Mouse (Mus musculus) forebrain, embryonic 10.5 days (tissue): ENCODE measurements around the gene Zfyve21. TPM values are rescaled to one million over a fixed set of nuclear protein-coding genes. Genes with fewer than 3 reads are reported as not detected.
A peak's percentile ranks its signal among the peaks of the same experiment; 100 is the strongest.

Experiments
- DNase-seq: peaks from one replicate; pipeline ENCODE4 v3.0.0-alpha.2; 2017; ENCODE audit warnings: low spot score; ENCODE audit errors: extremely low spot score
- H3K27ac ChIP-seq: fragments of 300-500 bp; sonication (generic); 2 replicates; pipeline ENCODE4 v1.5.1; 2016; ENCODE audit warnings: mild to moderate bottlenecking
- H3K27me3 ChIP-seq: fragments of 300-500 bp; sonication (generic); 2 replicates; pipeline ENCODE4 v1.6.1; 2016; ENCODE audit warnings: mild to moderate bottlenecking; ENCODE audit not compliant: poor library complexity, severe bottlenecking
- H3K36me3 ChIP-seq: fragments of 300-500 bp; sonication (generic); replicated peaks from 2 replicates; pipeline ENCODE4 v1.6.1; 2016; ENCODE audit warnings: mild to moderate bottlenecking, moderate library complexity
- H3K4me1 ChIP-seq: fragments of 300-500 bp; sonication (generic); 2 replicates; pipeline ENCODE4 v1.6.1; 2016
- H3K4me3 ChIP-seq: fragments of 300-500 bp; sonication (generic); 2 replicates; pipeline ENCODE4 v1.5.1; 2016; ENCODE audit warnings: mild to moderate bottlenecking, moderate library complexity
- H3K9me3 ChIP-seq: fragments of 300-500 bp; sonication (generic); 2 replicates; pipeline ENCODE4 v1.6.1; 2016; ENCODE audit warnings: mild to moderate bottlenecking, moderate library complexity
- WGBS: fragments of 180-500 bp; shearing (Covaris S2); methylation state at CpG from one replicate; pipeline ENCODE4 v1.1.7; 2016; 5-methylcytosine and 5-hydroxymethylcytosine counted together
- polyA plus RNA-seq: library from polyadenylated mRNA; unstranded; fragments of >200 nt; fragmentation: Nextera tagmentation; extraction: Ambion mirVana; gene quantifications from 2 replicates; pipeline ENCODE4 v1.2.1, GENCODE M21; 2016

Gene Zfyve21
- polyA plus RNA-seq: 68.2 and 69.3 TPM in 2 replicates

GRCm38 (mm10) chr12:111813766-111814617 is at the start of gene Zfyve21, which contains the start of gene Xrcc3:
Gene Zfyve21 (plus strand): TSS chr12:111814170.
Gene Xrcc3 (minus strand): TSS chr12:111813873.
- peaks cover 44% of the 10 kb centered on the region for H3K36me3 ChIP-seq
- no peaks in the 10 kb centered on the region for H3K27me3 ChIP-seq
- no peaks in the 10 kb centered on the region for H3K9me3 ChIP-seq
- H3K27ac ChIP-seq: peak within 1 kb of the TSS; percentile 94
- peaks cover 68% of the 10 kb centered on the region for H3K4me1 ChIP-seq
- WGBS: under 1% methylated on average over 87 of the region's 87 CpGs
- H3K4me3 ChIP-seq: peak within 1 kb of the TSS; percentile 86
- DNase-seq: peak; percentile 99

GRCm38 (mm10) chr12:111766313-111767236 is 47.4 kb upstream of the Zfyve21 start:
- Histone ChIP-seq H3K9me3 (no peaks in the 10 kb centered on the region), H3K27me3 (no peaks in the 10 kb centered on the region), H3K4me3 (peak overlapping the region; percentile 34), H3K36me3 (peaks cover 56% of the 10 kb centered on the region), H3K27ac (peak overlapping the region; percentile 67), H3K4me1 (peaks cover 58% of the 10 kb centered on the region)
- peak; percentile 61 for DNase-seq
- 33% methylated on average over 16 of the region's 16 CpGs for WGBS

- Histone ChIP-seq H3K4me1 (peaks cover 51% of the 10 kb centered on the region), H3K27me3 (no peaks in the 10 kb centered on the region), H3K4me3 (no peak overlapping the region), H3K36me3 (peaks cover 57% of the 10 kb centered on the region), H3K9me3 (no peaks in the 10 kb centered on the region), H3K27ac (no peak overlapping the region)
- 95% methylated on average over 10 of the region's 10 CpGs for WGBS
- DNase-seq: no peak
Measured at GRCm38 (mm10) chr12:111768322-111768928, 45.5 kb upstream of the Zfyve21 start.

GRCm38 (mm10) chr12:111769306-111769705 is 44.7 kb upstream of the Zfyve21 start:
- Histone ChIP-seq H3K27me3 (no peaks in the 10 kb centered on the region), H3K27ac (no peak overlapping the region), H3K4me1 (peaks cover 47% of the 10 kb centered on the region), H3K36me3 (peaks cover 58% of the 10 kb centered on the region), H3K9me3 (no peaks in the 10 kb centered on the region), H3K4me3 (no peak overlapping the region)
- DNase-seq: no peak
- WGBS: 45% methylated on average over 10 of the region's 10 CpGs

- no peaks in the 10 kb centered on the region for H3K9me3 ChIP-seq
- whole genome bisulfite sequencing: 82% methylated on average over 8 of the region's 9 CpGs
- no peak overlapping the region for H3K27ac ChIP-seq
- H3K36me3 ChIP-seq: peaks cover 64% of the 10 kb centered on the region
- no peaks in the 10 kb centered on the region for H3K27me3 ChIP-seq
- no peak overlapping the region for H3K4me3 ChIP-seq
- no peak for DNase-seq
- peaks cover 43% of the 10 kb centered on the region for H3K4me1 ChIP-seq
Measured at GRCm38 (mm10) chr12:111769816-111770577, 44.0 kb upstream of the Zfyve21 start.

- Histone ChIP-seq H3K27me3 (no peaks in the 10 kb centered on the region), H3K9me3 (no peaks in the 10 kb centered on the region), H3K36me3 (peaks cover 71% of the 10 kb centered on the region), H3K27ac (no peak overlapping the region), H3K4me3 (no peak overlapping the region), H3K4me1 (peaks cover 36% of the 10 kb centered on the region)
- WGBS: 92% methylated on average over 10 of the region's 10 CpGs
- DNase-seq: no peak
Measured at GRCm38 (mm10) chr12:111770651-111771050, 43.3 kb upstream of the Zfyve21 start.

GRCm38 (mm10) chr12:111774156-111774555 is 39.8 kb upstream of the Zfyve21 start:
- Histone ChIP-seq H3K27me3 (no peaks in the 10 kb centered on the region), H3K9me3 (no peaks in the 10 kb centered on the region; the same call in 1 of the 2 replicates), H3K27ac (no peak overlapping the region), H3K4me3 (no peak overlapping the region), H3K36me3 (peaks cover 89% of the 10 kb centered on the region), H3K4me1 (peaks cover 12% of the 10 kb centered on the region)
- WGBS: 92% methylated on average over 16 of the region's 16 CpGs
- no peak for DNase-seq

- no peak for DNase-seq
- no peaks in the 10 kb centered on the region for H3K27me3 ChIP-seq
- peaks cover 90% of the 10 kb centered on the region for H3K36me3 ChIP-seq
- no peak overlapping the region for H3K4me3 ChIP-seq
- 87% methylated on average over 15 of the region's 15 CpGs for WGBS
- H3K9me3 ChIP-seq: no peaks in the 10 kb centered on the region; the same call in 1 of the 2 replicates
- H3K4me1 ChIP-seq: peaks cover 5% of the 10 kb centered on the region
- no peak overlapping the region for H3K27ac ChIP-seq
Measured at GRCm38 (mm10) chr12:111774845-111775244, 39.1 kb upstream of the Zfyve21 start.

- Histone ChIP-seq H3K4me1 (no peaks in the 10 kb centered on the region), H3K4me3 (no peak overlapping the region), H3K36me3 (peaks cover 99% of the 10 kb centered on the region), H3K27ac (no peak overlapping the region), H3K9me3 (no peaks in the 10 kb centered on the region; the same call in 1 of the 2 replicates), H3K27me3 (no peaks in the 10 kb centered on the region)
- no peak for DNase-seq
- WGBS: 95% methylated on average over 13 of the region's 13 CpGs
Measured at GRCm38 (mm10) chr12:111777919-111778318, 36.1 kb upstream of the Zfyve21 start.

GRCm38 (mm10) chr12:111779544-111779943 is 34.4 kb upstream of the Zfyve21 start:
- Histone ChIP-seq H3K4me1 (no peaks in the 10 kb centered on the region), H3K9me3 (no peaks in the 10 kb centered on the region; the same call in 1 of the 2 replicates), H3K4me3 (no peak overlapping the region), H3K36me3 (peaks cover 99% of the 10 kb centered on the region), H3K27me3 (no peaks in the 10 kb centered on the region), H3K27ac (no peak overlapping the region)
- WGBS: 98% methylated on average over 1 of the region's 1 CpGs
- DNase-seq: no peak

GRCm38 (mm10) chr12:111785174-111785573 is 28.8 kb upstream of the Zfyve21 start:
- no peak overlapping the region for H3K27ac ChIP-seq
- DNase-seq: no peak
- no peaks in the 10 kb centered on the region for H3K27me3 ChIP-seq
- peaks cover 100% of the 10 kb centered on the region for H3K36me3 ChIP-seq
- WGBS: 73% methylated on average over 15 of the region's 15 CpGs
- no peaks in the 10 kb centered on the region for H3K9me3 ChIP-seq
- H3K4me3 ChIP-seq: no peak overlapping the region
- H3K4me1 ChIP-seq: no peaks in the 10 kb centered on the region

- Histone ChIP-seq H3K9me3 (no peaks in the 10 kb centered on the region), H3K4me3 (no peak overlapping the region), H3K4me1 (no peaks in the 10 kb centered on the region), H3K27me3 (no peaks in the 10 kb centered on the region), H3K36me3 (peaks cover 100% of the 10 kb centered on the region), H3K27ac (no peak overlapping the region)
- DNase-seq: no peak
- WGBS: 92% methylated on average over 6 of the region's 6 CpGs
Measured at GRCm38 (mm10) chr12:111787015-111787414, 27.0 kb upstream of the Zfyve21 start.
